Mouse (Mus musculus) myocyte (in vitro differentiated cells): ENCODE measurements at regions not wholly inside any gene's neighbourhood (a gene's known extent, or its start where the extent isn't known, plus 50 kb on each side); places are given as distances from the start of the nearest gene placed in this dataset.

ENCODE experiments used
- H3K27me3 ChIP-seq: one replicate; pipeline ENCODE4 v1.6.1; 2011; ENCODE audit not compliant: control insufficient read depth, insufficient read depth, insufficient read length
- H3K36me3 ChIP-seq: one replicate; pipeline ENCODE4 v1.6.1; 2011; ENCODE audit not compliant: control insufficient read depth, insufficient read depth
- H3K4me2 ChIP-seq: one replicate; pipeline ENCODE4 v1.6.1; 2011; ENCODE audit warnings: low read depth, control low read depth
- H3K4me3 ChIP-seq: one replicate; pipeline ENCODE4 v1.5.1; 2011; ENCODE audit warnings: mild to moderate bottlenecking, control low read depth, moderate library complexity
- H3K79me2 ChIP-seq: one replicate; pipeline ENCODE4 v1.6.1; 2011; ENCODE audit not compliant: control insufficient read depth, insufficient read depth
- H3ac ChIP-seq: one replicate; pipeline ENCODE4 v1.6.1; 2011; ENCODE audit not compliant: control insufficient read depth, insufficient read length
- CEBPB ChIP-seq: IDR thresholded peaks from 2 replicates; pipeline ENCODE4 v1.6.1; 2011; ENCODE audit warnings: mild to moderate bottlenecking, moderate library complexity; ENCODE audit not compliant: poor library complexity, insufficient read depth, severe bottlenecking
- E2F4 ChIP-seq: IDR thresholded peaks from one replicate; pipeline ENCODE4 v1.6.1; 2011; ENCODE audit warnings: mild to moderate bottlenecking, control low read depth, moderate library complexity; ENCODE audit not compliant: insufficient read depth
- MAX ChIP-seq: IDR thresholded peaks from one replicate; pipeline ENCODE4 v1.6.1; 2011; ENCODE audit warnings: low read depth, mild to moderate bottlenecking, control low read depth
- MYOD1 ChIP-seq, 3 experiments: IDR thresholded peaks; one replicate each; pipeline ENCODE4 v1.6.1; 2011; ENCODE audit warnings: control low read depth in 2 of 3, low read depth in 2 of 3, mild to moderate bottlenecking in 2 of 3, moderate library complexity in 1 of 3; ENCODE audit not compliant: insufficient read length in 2 of 3, control insufficient read depth in 1 of 3
- MYOG ChIP-seq, 3 experiments: IDR thresholded peaks; one replicate each; pipeline ENCODE4 v1.6.1; 2011; ENCODE audit warnings: control low read depth in 2 of 3, low read depth in 2 of 3, mild to moderate bottlenecking in 2 of 3; ENCODE audit not compliant: insufficient read length in 2 of 3, control insufficient read depth in 1 of 3, insufficient read depth in 1 of 3
- POLR2A ChIP-seq: IDR thresholded peaks from one replicate; pipeline ENCODE4 v1.6.1; 2011; ENCODE audit warnings: low read depth, mild to moderate bottlenecking, control low read depth, moderate library complexity; ENCODE audit not compliant: insufficient read length
- POLR2AphosphoS2 ChIP-seq: IDR thresholded peaks from one replicate; pipeline ENCODE4 v1.6.1; 2011; ENCODE audit warnings: low read depth, control low read depth; ENCODE audit not compliant: insufficient read length
- REST ChIP-seq: IDR thresholded peaks from one replicate; pipeline ENCODE4 v1.6.1; 2011; ENCODE audit warnings: mild to moderate bottlenecking, control low read depth, moderate library complexity; ENCODE audit not compliant: insufficient read depth, insufficient read length
- SRF ChIP-seq: IDR thresholded peaks from one replicate; pipeline ENCODE4 v1.6.1; 2011; ENCODE audit warnings: low read depth; ENCODE audit not compliant: control insufficient read depth, insufficient read length
- TCF12 ChIP-seq: IDR thresholded peaks from one replicate; pipeline ENCODE4 v1.6.1; 2011; ENCODE audit warnings: mild to moderate bottlenecking, control low read depth; ENCODE audit not compliant: poor library complexity, insufficient read depth, severe bottlenecking
- TCF3 ChIP-seq: IDR thresholded peaks from one replicate; pipeline ENCODE4 v1.6.1; 2011; ENCODE audit warnings: low read depth, control low read depth; ENCODE audit not compliant: insufficient read length
- USF1 ChIP-seq: IDR thresholded peaks from one replicate; pipeline ENCODE4 v1.6.1; 2011; ENCODE audit warnings: low read depth, mild to moderate bottlenecking, control low read depth, moderate library complexity

GRCm38 (mm10) chr12:7636417-7637175 lies 340.9 kb upstream of the Apob start:
- TF ChIP-seq POLR2AphosphoS2 (no peak), E2F4 (no peak), SRF (no peak), POLR2A (no peak), TCF12 (no peak), MYOD1 (IDR thresholded peaks at IDR 0.05; ENCODE audit: control insufficient read depth in 1 of 3, insufficient read length in 2 of 3, low read depth in 2 of 3) (no peak), USF1 (no peak), MYOG (IDR thresholded peaks at IDR 0.05; ENCODE audit: control insufficient read depth in 1 of 3, insufficient read depth in 1 of 3, insufficient read length in 2 of 3, low read depth in 2 of 3) (no peak), CEBPB (no peak)
- Histone ChIP-seq H3K36me3 (no peaks in the 10 kb centered on the region), H3K4me2 (no peak overlapping the region), H3K4me3 (no peak overlapping the region), H3ac (no peak overlapping the region), H3K27me3 (no peaks in the 10 kb centered on the region), H3K79me2 (no peaks in the 10 kb centered on the region)

GRCm38 (mm10) chr12:7637629-7638028 lies 339.8 kb upstream of the Apob start:
- H3ac ChIP-seq: no peak overlapping the region
- H3K79me2 ChIP-seq: no peaks in the 10 kb centered on the region
- no peaks in the 10 kb centered on the region for H3K27me3 ChIP-seq
- TF ChIP-seq TCF12 (no peak), E2F4 (no peak), POLR2AphosphoS2 (no peak), REST (no peak), POLR2A (no peak)
- no peak overlapping the region for H3K4me3 ChIP-seq
- H3K4me2 ChIP-seq: no peak overlapping the region
- no peaks in the 10 kb centered on the region for H3K36me3 ChIP-seq

- no peak for TF ChIP-seq E2F4
- TF ChIP-seq MYOD1 (IDR thresholded peaks at IDR 0.05; ENCODE audit: control insufficient read depth in 1 of 3, insufficient read length in 2 of 3, low read depth in 2 of 3): no peak
- no peak for TF ChIP-seq CEBPB
- TF ChIP-seq TCF3: no peak
- TF ChIP-seq REST: no peak
- TF ChIP-seq POLR2A: no peak
- Histone ChIP-seq H3K27me3 (no peaks in the 10 kb centered on the region), H3ac (no peak overlapping the region), H3K4me2 (no peak overlapping the region), H3K79me2 (no peaks in the 10 kb centered on the region), H3K4me3 (no peak overlapping the region), H3K36me3 (no peaks in the 10 kb centered on the region)
These were observed 326.6 kb upstream of the Apob start for GRCm38 (mm10) chr12:7650851-7651250.

DNA sequence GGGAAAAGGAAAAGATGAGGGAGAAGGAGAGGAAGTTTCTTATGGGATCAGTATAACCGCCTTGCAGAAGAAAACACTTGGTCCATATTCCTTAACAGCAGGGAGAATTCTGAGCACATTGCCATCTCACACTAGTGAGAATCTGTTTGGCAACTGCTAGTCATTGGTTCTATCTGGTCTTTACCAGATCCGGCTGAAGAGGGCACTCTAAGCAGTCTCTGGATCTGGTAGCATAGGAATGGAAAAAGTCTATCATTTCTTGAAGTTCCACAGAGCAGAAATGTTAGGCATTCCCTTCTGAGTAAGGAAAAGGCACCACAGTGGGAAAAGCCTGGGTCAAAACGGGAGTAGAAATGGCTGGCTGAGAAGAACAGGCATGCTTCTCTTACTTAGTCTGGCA lies 315.4 kb upstream of the Apob start:
- Histone ChIP-seq H3ac (no peak overlapping the region), H3K4me3 (no peak overlapping the region), H3K27me3 (no peaks in the 10 kb centered on the region), H3K79me2 (no peaks in the 10 kb centered on the region), H3K4me2 (no peak overlapping the region), H3K36me3 (no peaks in the 10 kb centered on the region)
- TF ChIP-seq REST: no peak
- TF ChIP-seq CEBPB: no peak
- no peak for TF ChIP-seq MAX
- no peak for TF ChIP-seq USF1

DNA sequence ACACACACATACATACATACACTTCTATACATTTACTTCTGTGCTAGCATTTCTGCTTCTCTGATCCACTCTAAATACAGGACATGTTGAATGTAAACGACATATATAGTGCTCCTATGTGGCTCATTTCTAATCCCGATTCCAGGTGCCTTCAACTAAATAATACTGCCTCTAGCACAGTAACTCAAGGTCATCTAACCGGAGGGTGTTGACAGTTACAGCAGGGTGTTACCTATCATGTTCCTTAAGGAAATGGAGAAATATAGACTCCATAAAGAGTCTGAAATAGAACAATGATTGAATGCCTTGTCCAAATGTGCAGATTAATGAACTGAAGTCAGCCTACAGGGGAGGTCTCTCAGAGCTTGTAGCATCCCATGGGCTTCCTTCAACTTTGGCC lies 307.3 kb upstream of the Apob start:
- Histone ChIP-seq H3K79me2 (no peaks in the 10 kb centered on the region), H3K4me2 (no peak overlapping the region)
- TF ChIP-seq POLR2A (no peak), TCF3 (no peak), SRF (no peak), REST (no peak), E2F4 (no peak)

GRCm38 (mm10) chr12:7670561-7670960 lies 306.9 kb upstream of the Apob start:
- no peaks in the 10 kb centered on the region for H3K36me3 ChIP-seq
- no peak overlapping the region for H3ac ChIP-seq
- no peaks in the 10 kb centered on the region for H3K79me2 ChIP-seq
- no peak overlapping the region for H3K4me3 ChIP-seq
- H3K4me2 ChIP-seq: no peak overlapping the region
- no peaks in the 10 kb centered on the region for H3K27me3 ChIP-seq
- TF ChIP-seq E2F4 (no peak), POLR2A (no peak), USF1 (no peak), REST (no peak), MYOD1 (IDR thresholded peaks at IDR 0.05; ENCODE audit: control insufficient read depth in 1 of 3, insufficient read length in 2 of 3, low read depth in 2 of 3) (no peak), MYOG (IDR thresholded peaks at IDR 0.05; ENCODE audit: control insufficient read depth in 1 of 3, insufficient read depth in 1 of 3, insufficient read length in 2 of 3, low read depth in 2 of 3) (no peak), TCF12 (no peak)

More for the DNA sequence above, 307.3 kb upstream of the Apob start:
- Histone ChIP-seq H3ac (no peak overlapping the region), H3K27me3 (no peaks in the 10 kb centered on the region), H3K4me3 (no peak overlapping the region), H3K36me3 (no peaks in the 10 kb centered on the region)
